Mouse (Mus musculus) adrenal gland, adult (tissue): ENCODE data around the gene Fgd6.

Experiments used
- DNase-seq, 2 experiments: peaks; one replicate each; pipeline ENCODE4 v3.0.0; 2022 to 2023; ENCODE audit warnings: low spot score in 1 of 2; ENCODE audit not compliant: inconsistent age in 2 of 2

The Fgd6 gene

DNA sequence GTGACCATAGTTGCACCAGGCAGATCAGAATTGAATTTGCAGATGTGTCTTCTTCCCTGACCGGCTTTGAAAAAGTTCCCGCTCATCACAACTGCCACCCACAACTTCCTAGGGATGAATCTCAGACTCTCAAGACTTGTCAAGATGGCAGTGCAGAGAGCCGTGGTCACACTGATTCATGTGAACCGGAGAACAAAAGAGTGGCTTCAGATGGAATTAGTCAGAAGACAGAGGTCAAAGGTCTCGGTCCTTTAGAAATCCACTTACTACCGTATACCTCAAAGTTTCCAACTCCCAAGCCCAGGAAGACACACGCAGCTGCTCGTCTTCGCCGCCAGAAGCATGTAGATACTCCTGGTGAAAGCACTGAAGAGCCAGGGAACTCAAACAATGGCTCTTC lies 8.1 kb downstream of the Fgd6 start:
- no peak for DNase-seq

DNA sequence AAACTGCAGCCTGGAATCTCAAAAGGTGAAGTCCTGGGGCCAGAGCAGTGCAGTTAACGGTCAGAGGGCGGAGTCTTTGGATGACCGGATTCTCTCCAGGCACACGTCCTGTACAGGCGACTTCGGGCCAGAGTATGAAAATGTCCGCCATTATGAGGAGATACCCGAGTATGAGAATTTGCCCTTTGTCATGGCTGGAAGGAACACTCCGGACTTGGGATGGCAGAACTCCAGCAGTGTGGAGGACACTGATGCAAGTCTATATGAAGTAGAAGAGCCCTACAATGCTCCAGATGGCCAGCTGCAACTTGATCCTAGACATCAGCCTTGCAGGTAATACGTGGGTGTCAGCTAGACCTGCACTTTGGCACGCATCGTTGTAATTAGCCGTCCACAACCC lies 9.5 kb downstream of the Fgd6 start:
- DNase-seq, result no peak

DNA sequence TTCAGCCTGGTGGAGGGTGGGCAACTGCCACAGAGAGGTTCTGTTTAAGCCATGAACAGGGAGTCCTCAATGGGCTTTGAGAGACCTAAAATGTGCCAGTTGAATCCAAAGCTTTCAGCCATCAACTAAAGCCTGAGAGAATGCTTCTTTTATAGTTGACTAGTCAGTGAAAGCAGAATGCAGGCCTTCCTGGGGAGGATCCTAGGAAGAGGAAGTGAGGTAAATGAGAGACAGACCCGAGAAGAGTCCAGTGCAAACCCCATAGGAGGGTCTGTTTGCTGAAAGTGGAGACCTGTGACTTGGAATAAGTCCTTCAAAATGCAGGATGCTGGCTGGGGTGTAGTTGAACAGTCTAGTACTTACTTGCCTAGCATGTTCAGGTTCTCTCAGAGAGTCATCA lies 11.2 kb downstream of the Fgd6 start:
- DNase-seq, result no peak

DNA sequence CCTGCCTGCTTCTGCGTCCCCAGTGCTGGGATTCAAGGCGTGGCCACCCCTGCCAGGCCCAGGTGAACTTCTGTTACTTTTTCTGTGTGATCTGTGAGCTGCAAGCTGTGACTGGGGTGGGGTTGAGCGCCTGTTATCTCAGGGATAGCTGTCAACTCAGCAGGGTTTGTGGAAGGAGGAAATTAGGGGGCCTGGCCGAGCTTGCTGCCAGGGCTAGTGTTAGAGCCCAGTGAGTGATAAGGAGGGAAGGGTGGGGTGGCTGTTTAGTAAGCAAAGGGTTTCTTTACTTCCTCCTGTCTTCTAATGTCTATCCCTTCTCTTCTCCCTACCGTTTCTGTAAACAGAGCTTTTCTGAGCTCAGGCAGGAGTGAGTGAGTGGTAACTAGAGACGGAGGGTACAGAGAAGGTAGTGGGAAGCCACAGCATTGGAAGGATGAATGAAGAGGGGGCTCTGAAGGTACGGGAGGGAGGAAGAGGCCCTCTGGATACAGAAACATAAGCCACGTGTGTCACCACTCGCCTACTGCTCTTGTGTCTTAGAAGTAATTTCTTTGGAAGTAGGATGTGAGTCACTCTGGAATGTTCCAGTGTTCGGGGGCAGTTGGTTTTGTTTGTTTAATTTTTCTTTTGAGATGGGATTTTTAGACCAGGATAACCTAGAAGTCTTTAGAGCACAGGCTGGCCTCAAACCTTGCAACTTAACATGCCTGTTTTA lies 12.2 kb downstream of the Fgd6 start:
- no peak for DNase-seq

DNA sequence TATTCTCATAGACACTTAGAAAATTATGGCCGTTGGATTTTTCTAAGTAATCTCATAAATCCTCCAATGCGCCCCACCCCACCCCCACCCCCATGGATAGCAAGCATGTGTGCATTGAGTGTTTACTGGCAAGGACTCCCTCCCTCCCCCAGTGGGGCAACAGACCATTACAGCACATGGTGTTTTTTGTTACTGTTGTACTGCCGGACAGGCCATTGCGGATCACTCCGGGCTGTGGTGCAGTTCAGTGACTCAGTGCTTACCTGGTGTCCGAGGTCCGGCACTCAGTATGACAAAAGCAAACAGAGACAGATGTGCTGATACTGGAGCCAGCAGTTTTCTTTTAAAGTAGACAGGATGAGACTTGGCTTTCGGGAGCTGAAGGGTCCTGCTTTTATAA lies 13.3 kb downstream of the Fgd6 start:
- DNase-seq, result no peak

DNA sequence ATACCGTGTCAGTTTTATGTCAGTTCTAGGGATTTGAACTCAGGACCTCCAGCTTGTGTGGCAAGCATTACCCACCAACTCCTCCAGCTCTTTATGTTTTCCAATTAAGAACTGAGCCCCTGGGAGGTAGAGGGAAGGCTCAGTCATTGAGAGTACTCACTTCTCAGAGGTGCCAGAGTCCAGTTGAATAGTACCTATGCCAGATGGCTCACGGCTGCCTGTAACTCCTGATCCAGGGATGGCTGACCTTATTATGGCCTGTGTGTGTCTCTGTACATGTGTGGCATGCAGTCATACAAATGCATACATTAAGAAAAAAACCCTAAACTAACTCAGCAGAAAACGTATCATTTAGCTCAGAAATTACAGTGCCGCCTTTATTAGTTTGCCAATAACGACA lies 14.9 kb downstream of the Fgd6 start:
- DNase-seq, result no peak

DNA sequence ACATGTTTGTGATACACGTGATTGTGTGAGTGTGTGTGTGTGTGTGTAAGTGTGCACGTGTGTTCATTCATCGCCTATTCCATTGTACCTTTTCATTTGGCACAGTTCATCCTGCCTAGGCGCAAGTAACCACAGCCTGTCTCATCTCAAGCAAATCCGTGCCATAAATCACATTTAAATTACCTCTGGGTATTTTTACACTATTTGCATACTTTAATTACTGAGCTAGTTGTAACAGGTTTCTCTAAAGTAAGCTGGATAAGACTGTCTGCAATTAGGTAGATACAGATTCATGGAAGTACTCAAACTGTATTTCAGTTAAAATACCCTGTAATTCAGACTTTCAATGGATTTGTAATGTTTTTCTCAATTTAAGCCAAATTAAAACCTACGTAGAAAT lies 20.7 kb downstream of the Fgd6 start:
- no peak for DNase-seq

DNA sequence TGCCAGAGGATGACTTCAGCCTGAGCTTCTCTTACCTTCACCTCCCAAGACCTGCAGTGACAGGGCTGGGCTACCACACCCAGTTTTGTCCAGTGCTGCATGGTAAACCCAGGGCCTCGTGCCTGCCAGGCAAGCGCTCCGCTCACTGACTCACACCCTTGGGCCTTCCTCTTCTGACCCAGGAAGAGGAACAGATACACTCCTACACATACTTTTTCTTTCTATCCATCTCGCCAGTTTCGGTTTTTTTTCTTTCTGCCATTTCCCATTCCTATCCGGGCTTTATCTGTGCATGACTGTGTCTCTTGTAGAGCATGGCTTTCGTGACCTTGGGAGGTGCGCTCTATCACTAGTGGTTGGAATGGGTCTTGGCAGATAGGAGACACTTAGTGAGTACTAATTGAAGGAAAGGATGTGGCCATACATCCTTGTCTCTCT lies 23.8 kb downstream of the Fgd6 start:
- no peak for DNase-seq

DNA sequence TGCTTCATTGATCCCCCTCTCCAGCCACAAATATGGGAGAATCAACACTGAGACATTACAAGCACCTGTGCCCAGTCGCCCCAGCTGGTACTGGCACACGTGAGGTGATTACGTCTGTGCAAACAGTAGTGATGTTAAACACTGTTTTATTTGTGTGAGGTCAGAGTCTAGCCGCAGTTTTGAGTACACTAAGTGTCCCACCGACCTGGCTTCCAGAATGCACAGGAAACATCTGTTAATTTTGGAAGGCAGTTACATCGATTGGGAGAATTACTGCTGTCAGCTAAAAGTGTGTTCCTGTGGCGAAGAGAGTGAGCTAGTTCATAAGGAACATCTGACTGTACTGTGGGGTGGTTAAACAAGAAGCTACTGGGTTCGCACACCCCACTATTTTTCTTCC lies 24.4 kb downstream of the Fgd6 start:
- no peak for DNase-seq

DNA sequence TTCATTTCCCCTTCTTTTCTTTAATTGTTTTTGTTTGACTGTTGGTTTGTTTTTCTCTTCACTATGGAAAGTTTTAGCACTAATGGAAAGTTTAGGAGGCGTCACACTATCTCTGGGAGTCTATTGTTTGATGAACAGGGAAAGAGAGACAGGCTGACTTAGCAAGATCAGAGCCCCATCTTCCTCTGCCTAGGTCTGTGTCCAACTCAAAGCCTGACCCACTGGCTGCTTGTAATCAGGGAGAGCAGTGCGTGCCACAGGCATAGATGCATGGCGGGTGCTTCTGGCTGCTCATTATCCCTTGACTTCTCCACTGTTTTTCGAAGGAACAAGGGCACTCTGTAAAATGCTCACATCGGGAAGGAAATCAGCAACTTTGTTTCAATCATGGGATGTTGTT lies 26.6 kb downstream of the Fgd6 start:
- DNase-seq, result no peak

DNA sequence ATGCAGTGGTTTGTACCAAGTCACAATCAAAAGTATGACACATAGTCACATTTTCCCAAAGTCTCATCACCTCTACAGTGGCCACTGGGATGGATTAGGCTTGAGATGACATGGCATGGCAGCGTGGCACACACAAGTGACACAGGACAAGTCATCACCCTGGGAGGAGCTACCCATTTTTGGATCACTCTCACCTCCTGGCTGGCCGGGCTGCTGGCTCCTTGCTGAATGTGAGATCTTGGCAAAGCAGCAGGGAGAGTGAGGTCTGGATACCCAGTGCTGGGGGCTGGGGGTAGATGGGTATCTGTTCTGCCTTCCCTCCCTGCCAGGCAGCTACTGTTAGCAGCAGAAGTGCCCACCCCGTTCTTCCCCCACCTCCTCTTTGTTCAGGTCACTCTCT lies 31.1 kb downstream of the Fgd6 start:
- DNase-seq, result no peak

DNA sequence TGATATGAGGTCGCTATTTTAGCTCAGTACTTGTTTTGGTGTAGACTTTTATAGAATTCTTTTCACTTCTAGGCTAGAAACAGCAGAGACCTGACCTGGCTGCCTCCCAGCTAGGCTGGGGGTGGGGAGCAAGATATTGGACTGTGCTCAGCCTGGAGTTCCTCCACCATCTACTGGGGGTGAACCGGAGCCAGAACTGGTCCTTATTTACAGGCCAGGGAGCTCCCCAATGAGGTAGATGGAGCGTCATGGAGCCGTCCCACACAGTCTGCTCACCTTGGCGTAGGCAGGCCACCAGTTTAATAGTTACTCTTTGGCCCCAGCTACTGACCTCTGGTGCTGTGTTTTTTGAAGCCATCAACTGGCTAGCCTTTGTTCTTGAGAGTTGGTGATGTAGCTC lies 32.9 kb downstream of the Fgd6 start:
- DNase-seq, result peak in 1 of 2 experiments; percentile 25

DNA sequence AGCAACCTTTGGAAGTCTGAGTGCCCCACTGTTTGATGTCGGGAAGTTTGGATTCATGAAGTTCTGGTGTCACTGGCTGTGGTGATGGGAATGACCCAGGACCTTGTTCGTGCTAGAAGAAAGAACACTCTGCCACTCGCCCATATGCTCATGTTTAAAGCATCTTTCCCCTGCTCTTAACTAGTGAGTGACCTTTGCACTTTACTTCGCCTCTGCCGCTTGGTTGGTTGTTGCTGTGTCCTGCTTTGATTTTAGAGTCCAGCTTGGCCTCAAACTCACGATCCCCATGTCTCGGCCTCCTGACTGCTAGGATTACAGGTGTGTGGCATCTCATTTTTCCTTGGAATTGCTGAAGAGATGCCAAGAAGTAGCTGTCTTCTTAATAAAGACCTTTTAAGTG lies 35.8 kb downstream of the Fgd6 start:
- no peak for DNase-seq

DNA sequence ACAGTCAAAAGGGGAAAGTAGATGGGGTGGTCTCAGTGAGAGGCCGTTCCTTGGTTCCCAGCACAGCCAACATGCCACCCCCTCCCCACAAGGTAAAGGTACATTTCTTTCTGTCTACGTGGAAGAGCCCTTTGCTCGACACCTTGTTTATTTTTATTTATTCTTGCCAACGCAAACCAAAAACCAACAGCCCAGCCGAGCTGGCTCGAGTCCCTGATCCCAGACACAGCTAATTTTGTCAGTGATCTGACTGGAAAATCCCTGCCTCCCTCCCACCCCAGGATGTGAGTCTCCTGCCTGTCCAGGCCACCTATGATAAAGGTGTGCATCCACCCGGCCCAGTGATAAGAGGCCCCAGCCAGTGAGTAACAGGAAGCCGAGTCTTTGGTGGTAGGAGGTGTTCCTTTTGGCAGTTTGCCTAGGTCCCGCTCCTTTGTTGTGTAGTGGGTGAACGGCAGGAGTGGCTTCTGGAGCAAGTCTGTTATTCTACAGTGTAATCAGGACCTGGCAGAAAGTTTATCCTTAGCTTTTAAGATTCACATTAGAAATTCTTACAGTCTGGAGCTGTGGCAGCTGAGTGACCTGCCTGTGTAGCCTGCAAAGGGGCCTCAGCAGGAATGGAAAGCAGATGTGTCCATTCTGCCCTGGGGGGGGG lies 36.6 kb downstream of the Fgd6 start:
- peak; percentile 40 to 54 for DNase-seq

DNA sequence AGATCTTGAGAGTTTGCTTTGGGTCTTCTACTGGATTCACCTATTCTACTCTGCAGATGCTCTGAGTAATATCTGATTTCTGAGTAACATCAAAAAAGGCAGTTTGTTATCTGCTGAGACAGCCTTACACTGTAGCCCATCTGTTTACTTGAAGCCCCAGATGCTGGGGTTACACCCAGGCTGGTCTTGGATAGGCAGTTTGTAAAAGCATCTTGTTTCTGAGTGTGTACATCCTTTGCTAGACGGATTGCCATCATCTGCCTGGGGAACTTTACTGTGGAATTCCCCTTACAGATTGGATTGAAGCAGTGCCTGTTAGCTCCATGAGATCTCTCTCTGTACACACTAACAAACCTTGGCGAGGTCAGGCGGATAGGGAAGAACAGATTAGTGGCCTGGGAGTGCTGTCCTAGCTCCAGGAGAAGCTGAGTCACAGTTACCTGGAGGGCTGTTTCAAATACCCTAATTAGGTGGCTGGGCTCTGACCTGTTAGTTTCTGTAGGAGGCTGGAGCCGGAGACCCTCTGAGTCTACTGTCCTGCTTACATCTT lies 37.2 kb downstream of the Fgd6 start:
- no peak for DNase-seq

DNA sequence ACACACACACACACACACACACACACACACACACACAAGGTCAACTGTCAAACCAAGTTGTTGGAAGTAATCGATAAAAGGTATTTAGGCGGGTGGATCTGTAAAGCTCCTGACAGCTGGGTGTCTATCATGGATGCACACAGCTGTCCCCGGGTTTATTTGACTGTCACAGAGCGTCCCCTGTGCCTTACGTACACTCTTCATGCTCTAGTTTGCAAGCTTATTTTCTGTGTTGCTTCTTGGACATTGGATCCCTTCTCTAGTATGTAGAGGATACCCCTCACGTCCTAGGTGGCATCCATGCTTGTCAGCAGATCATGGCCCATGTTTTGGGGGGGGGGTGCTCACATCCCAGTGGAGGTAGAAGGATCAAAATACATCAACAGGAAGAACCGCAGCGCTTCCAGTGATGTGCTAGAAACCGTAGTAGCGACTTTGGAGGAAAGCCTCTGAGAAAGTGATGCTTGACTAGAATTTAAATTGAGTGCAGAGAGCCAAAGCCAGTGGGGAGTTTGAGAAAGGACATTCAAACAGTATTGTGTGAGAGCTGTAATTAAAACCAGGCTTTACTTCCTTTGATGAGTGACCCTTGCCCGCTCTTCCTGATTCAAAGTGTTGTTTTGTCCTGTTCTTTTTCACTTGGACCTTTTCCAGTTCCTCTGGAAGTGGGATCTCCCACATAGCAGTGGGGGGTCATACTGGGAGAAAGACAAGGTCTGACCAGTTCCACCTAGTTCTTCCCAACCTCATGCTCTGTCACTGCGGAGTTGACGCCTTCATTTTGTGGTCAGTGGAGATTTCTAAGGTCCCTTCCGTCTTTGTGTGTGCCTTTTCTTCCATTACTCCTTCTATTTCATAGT lies 41.4 kb downstream of the Fgd6 start:
- no peak for DNase-seq

DNA sequence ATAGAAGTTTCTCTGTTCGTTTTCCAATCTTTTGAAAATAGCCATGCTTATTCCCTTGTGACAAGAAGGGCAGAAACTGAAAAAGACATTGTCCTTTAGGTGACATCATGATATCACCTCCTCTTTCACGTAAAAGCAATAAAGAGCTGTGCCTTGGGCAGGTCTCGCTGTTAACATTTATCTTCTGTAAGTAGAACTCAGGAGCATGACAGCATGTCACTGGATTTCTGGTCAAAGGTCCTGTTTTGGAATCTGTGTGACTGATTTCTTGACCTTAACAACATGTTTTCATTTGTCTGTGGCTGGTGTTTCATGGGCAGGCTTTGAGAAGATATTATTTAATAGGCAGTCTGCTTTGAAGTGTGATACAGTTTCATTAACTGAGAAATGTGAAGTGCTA lies 44.9 kb downstream of the Fgd6 start:
- no peak for DNase-seq

DNA sequence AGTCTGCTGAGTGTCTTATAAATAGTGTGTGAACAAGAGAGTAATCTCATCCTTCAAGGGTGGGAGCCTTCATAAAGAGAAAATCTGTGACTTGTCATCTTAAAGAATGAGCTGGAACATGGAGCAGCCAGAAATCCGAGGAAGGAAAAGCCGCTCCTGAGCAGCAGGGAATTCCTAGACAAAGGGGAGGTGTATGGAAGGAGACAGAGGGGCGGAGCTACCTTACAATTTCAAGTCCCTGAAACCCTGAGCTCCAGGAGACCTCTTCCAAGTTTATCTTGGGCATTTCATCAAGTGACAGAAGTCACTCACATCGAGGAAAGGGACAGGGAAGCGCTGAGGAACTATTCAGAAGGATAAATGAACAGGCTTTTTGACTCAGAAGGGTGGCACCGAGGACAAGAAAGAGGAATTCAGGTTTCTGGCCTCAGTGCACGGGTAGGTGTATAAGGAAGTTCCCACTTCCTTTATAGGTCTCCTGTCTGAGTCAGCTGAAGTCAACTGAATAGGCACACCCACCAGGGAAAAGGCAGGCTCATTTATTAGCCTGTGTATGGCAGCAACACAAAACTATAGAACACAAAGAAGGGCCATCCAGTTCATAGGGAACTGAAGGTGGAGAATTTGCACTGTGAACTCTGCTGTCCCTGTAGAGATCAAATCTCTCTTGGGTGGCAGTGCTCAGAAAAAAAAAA lies 46.4 kb downstream of the Fgd6 start:
- no peak for DNase-seq

DNA sequence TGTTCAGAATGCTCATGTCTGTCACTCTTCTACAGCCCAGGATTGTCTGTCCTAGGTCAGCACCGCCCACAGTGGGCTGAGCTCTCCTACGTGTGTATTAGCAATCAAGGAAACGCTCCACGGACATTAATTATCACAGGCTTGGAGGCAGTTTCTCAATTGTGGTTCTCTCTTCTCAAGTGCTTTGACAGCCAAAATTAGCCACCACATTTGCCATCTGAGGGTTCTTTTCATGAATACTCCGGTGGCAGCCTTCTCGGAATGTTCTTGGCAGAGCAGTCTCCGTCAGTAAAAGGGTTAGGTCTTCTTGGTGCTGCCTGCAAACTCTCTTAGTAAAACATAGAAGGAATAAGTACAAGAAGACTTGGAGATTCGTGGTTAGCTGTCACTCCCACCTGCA lies 50.5 kb downstream of the Fgd6 start:
- DNase-seq, result no peak

DNA sequence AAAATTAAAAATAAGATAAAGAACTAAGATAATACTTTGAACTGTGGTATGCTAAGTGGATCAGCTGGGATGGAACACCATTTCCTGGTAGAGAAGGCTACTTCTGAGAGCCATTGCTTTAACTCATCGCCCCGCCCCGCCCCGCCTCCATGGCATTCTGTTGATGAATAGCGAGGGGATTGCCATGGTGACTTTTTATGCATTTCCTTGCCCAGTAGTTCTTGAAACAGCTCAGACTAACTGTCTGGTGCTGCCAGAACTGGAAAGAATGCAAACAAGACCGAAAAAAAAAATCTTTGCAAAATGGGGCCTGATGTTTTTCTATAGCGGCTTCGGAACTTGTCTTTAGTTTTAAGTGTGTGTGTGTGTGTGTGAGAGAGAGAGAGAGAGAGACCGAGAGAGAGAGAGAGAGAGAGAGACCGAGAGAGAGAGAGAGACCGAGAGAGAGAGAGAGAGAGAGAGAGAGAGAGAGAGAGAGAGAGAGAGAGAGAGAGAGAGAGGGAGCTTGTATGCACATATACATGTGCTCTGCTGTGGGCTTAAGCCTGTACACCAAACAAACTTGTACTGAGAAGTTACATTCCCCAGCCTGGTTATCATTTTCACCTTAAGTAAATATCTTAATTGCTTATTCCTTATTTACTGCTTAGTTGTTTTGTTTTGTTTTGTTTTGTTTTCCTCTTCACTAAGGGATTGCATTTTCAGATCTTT lies 51.7 kb downstream of the Fgd6 start:
- DNase-seq, result peak; percentile 22 to 56

DNA sequence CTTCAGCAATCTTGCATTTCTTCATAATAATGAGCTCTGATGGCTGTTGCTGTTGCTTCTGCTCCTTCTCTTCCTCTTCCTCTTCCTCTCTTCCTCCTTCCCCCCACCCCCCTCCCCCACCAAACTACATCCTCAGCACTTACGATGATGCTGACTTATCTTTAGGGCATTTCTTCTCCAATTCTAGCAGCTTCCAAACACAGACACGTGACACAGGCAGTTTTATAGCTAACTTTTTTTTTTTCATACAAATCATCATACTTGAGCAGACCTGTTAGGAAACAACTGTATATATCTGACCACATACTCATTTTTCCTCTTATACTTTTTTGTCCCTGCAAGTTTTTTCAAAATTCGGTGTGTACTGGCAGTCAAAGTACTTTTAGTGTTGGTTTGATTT lies 54.2 kb downstream of the Fgd6 start:
- no peak for DNase-seq
